Mouse (Mus musculus) embryonic facial prominence, embryonic 12.5 days (tissue): ENCODE measurements around the gene Robo2. TPM values are rescaled to one million over a fixed set of nuclear protein-coding genes. Genes with fewer than 3 reads are reported as not detected.
"Not testable (repeated sequence)": the region's sequence is repeated elsewhere in the genome, so short reads cannot be mapped to it uniquely, and the experiment has no call there.

ENCODE experiments used
- ATAC-seq: fragments of 200-750 bp; cut with Nextera tagmentation; 2 replicates; pipeline ENCODE4 v1.8.0; 2017; ENCODE audit not compliant: insufficient number of reproducible peaks, insufficient read depth, low FRiP score, low TSS enrichment
- H3K27ac ChIP-seq: fragments of 300-500 bp; sonication (generic); 2 replicates; pipeline ENCODE4 v1.5.1; 2016; ENCODE audit warnings: mild to moderate bottlenecking
- H3K27me3 ChIP-seq: fragments of 300-500 bp; sonication (generic); 2 replicates; pipeline ENCODE4 v1.6.1; 2016; ENCODE audit warnings: mild to moderate bottlenecking, moderate library complexity
- H3K36me3 ChIP-seq: fragments of 300-500 bp; sonication (generic); 2 replicates; pipeline ENCODE4 v1.6.1; 2016; ENCODE audit warnings: mild to moderate bottlenecking
- H3K4me1 ChIP-seq: fragments of 300-500 bp; sonication (generic); 2 replicates; pipeline ENCODE4 v1.6.1; 2016
- H3K4me2 ChIP-seq: fragments of 300-500 bp; sonication (generic); replicated peaks from 2 replicates; pipeline ENCODE4 v1.6.1; 2016; ENCODE audit warnings: mild to moderate bottlenecking, moderate library complexity
- H3K4me3 ChIP-seq: fragments of 300-500 bp; sonication (generic); 2 replicates; pipeline ENCODE4 v1.5.1; 2016; ENCODE audit warnings: mild to moderate bottlenecking
- H3K9ac ChIP-seq: fragments of 300-500 bp; sonication (generic); 2 replicates; pipeline ENCODE4 v1.6.1; 2016; ENCODE audit warnings: mild to moderate bottlenecking, moderate library complexity
- H3K9me3 ChIP-seq: fragments of 300-500 bp; sonication (generic); 2 replicates; pipeline ENCODE4 v1.6.1; 2016; ENCODE audit warnings: mild to moderate bottlenecking, moderate library complexity
- WGBS: fragments of 180-500 bp; shearing (Covaris S2); methylation state at CpG from one replicate; pipeline ENCODE4 v1.1.7; 2016; 5-methylcytosine and 5-hydroxymethylcytosine counted together
- polyA plus RNA-seq: library from polyadenylated mRNA; unstranded; fragments of >200 nt; fragmentation: Nextera tagmentation; extraction: Ambion mirVana; gene quantifications from 2 replicates; pipeline ENCODE4 v1.2.1, GENCODE M21; 2016

The Robo2 gene
- polyA plus RNA-seq, 1 experiment from 2014 or later: 71.5 TPM

DNA sequence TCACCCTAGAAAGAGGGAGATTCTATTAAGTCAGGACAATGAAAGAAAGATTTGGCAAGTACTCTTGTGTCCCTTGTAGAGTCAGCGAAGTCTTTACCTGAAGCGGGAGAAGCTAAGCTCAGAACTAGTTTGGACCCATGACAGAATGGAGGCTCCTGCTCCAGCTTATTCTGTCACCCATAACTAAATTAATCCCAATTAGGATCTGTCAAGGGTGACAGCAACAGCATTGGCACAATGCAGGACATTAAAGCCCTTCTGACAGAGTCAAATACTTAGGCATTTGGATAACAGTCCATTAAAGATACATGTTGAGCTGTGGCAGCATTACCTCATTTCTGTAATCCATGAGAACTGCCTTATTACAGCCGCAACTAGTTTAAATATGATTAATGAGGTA lies 298.5 kb downstream of the Robo2 start:
- H3K4me2 ChIP-seq: no peak overlapping the region
- no peaks in the 10 kb centered on the region for H3K27me3 ChIP-seq
- no peak overlapping the region for H3K9ac ChIP-seq
- H3K36me3 ChIP-seq: no peaks in the 10 kb centered on the region
- no peak for ATAC-seq
- no peak overlapping the region for H3K27ac ChIP-seq
- no peaks in the 10 kb centered on the region for H3K9me3 ChIP-seq
- no peaks in the 10 kb centered on the region for H3K4me1 ChIP-seq
- no peak overlapping the region for H3K4me3 ChIP-seq
- 87% methylated on average over 3 of the region's 3 CpGs for WGBS

DNA sequence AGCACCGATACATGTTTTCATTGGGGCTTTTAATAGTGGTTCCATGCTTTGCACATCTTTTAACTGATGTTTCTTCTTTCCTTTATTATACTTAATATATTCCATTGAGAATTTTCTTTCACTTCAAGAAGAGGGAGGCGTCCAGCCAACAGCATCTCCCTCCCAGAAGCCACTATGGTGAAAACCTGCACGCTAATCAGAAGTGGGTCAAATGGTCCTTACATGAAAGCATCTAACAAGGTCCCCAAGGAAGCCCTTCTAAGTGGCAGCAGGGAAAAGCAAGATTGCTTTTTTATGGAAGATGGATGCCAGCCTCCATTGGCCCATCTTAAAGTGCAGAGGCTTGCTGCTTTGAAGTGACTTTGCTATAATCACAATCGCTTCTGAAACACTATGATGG lies 300.5 kb downstream of the Robo2 start:
- H3K27me3 ChIP-seq: no peaks in the 10 kb centered on the region
- H3K4me2 ChIP-seq: no peak overlapping the region
- no peaks in the 10 kb centered on the region for H3K9me3 ChIP-seq
- no peak for ATAC-seq
- no peak overlapping the region for H3K4me3 ChIP-seq
- no peaks in the 10 kb centered on the region for H3K36me3 ChIP-seq
- no peak overlapping the region for H3K27ac ChIP-seq
- WGBS: 82% methylated on average over 4 of the region's 4 CpGs
- H3K9ac ChIP-seq: no peak overlapping the region
- no peaks in the 10 kb centered on the region for H3K4me1 ChIP-seq

DNA sequence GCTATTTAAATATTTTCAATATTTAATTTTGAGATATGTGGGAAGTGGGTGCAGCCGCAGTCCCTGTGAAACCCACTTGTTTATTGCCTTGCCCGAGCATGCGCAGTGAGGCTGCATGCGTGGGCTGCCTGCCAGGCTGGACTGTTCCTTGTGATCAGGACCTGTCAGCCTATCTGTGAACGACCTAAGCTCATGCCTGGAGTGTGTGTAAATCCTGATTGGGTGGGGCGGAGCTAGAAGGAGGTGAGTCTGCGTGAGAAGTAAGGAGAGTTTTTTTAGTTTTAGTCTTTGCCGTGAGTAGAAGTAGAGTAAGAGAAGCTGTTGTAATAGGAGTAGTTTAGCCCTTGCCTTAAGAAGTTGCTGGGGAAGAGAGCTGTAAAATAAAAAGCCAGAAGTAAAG lies 307.2 kb downstream of the Robo2 start:
- not testable (repeated sequence) for H3K9ac ChIP-seq, ATAC-seq, H3K4me2 ChIP-seq, H3K36me3 ChIP-seq, H3K27me3 ChIP-seq, H3K4me3 ChIP-seq, H3K27ac ChIP-seq, H3K9me3 ChIP-seq, H3K4me1 ChIP-seq
- WGBS: 83% methylated on average over 8 of the region's 8 CpGs

DNA sequence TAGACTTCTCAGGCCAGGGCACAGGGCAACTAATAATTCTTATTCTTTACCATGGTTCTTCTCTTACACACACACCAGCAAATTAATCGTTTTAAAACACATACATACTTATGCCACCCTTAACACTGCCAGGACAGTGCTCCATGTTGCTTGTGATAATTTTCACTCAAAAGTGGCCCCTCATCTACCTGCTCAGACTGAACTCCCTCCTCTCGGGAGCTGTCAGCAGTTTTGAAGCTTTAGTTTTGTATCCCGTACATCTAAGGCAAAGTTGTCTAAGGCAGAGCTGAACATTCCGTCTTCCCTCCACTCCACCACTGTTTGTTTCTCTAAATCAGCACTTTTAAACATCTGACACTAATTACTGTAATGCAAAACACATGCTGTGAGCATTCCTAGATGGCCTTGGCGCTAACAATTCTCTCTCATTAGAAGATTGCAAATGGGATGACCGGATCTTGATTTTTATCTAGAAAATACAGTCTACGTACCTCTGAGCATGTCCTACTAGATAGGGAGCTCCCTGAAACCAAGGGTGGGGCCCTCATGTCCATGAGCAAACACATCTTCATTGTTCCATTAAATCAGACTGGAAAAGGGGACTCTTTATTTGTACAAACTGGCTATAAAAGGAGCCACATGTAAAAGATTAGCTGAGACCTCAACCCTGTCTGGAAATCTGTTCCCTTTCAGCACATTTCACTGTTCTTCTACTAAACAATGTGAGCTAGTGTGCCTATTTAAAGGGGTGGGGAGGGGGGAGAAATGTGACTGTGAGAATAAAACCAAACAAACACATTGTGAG lies 318.4 kb downstream of the Robo2 start:
- H3K36me3 ChIP-seq: no peaks in the 10 kb centered on the region
- no peaks in the 10 kb centered on the region for H3K9me3 ChIP-seq
- peak; percentile 89 for ATAC-seq
- H3K9ac ChIP-seq: no peak overlapping the region
- peak overlapping the region; percentile 32 for H3K4me2 ChIP-seq
- 21% methylated on average over 7 of the region's 7 CpGs for WGBS
- H3K27ac ChIP-seq: peak overlapping the region; percentile 74
- no peak overlapping the region for H3K4me3 ChIP-seq
- peaks cover 13% of the 10 kb centered on the region for H3K4me1 ChIP-seq
- no peaks in the 10 kb centered on the region for H3K27me3 ChIP-seq

DNA sequence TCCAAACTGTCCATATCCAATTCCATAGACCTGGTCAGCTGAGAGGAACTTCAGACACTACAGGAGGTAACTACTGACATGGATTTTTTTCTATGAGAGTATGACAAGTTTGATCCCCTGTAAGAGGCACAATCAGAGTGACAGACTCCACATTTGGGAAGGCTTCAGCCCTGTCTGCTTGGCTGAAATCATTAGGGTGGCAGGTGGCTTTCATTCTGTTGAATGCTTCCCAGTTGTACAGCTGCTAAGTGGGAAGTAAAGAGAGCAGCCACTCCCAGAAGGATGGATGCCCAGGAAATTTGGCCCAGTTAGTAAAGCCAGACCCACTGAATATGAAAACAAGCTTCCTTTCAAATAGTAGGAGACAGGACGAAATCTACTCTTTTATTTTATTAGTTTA lies 321.7 kb downstream of the Robo2 start:
- WGBS: 62% methylated on average over 1 of the region's 1 CpGs
- no peak for ATAC-seq
- no peak overlapping the region for H3K27ac ChIP-seq

DNA sequence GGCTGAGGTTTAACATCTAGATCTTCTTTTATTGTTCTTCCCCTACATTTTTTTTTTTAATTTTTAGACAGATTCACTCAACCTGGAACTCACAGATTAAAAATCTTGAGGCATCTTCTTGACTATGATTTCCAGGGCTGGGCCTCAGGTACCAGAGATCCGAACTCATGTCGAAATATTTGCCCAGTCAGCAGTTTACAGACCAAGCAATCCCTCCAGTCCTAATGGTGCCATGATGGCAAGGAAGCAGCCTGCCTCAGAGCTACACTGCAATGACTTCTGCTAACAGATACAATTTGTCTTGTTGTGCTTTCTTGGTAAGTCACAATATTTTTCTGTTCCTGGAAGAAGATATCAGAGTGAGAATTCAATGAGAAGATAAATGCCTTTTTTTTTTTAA lies 327.4 kb downstream of the Robo2 start:
- no peak overlapping the region for H3K4me3 ChIP-seq
- 93% methylated on average over 2 of the region's 2 CpGs for WGBS
- H3K9ac ChIP-seq: no peak overlapping the region
- no peaks in the 10 kb centered on the region for H3K27me3 ChIP-seq
- no peaks in the 10 kb centered on the region for H3K4me1 ChIP-seq
- no peak for ATAC-seq
- H3K4me2 ChIP-seq: no peak overlapping the region
- no peak overlapping the region for H3K27ac ChIP-seq
- H3K9me3 ChIP-seq: no peaks in the 10 kb centered on the region
- H3K36me3 ChIP-seq: no peaks in the 10 kb centered on the region

More for the DNA sequence above, 321.7 kb downstream of the Robo2 start:
- no peaks in the 10 kb centered on the region for H3K9me3 ChIP-seq
- H3K27me3 ChIP-seq: no peaks in the 10 kb centered on the region
- no peaks in the 10 kb centered on the region for H3K36me3 ChIP-seq
- H3K4me3 ChIP-seq: no peak overlapping the region
- no peak overlapping the region for H3K9ac ChIP-seq
- no peak overlapping the region for H3K4me2 ChIP-seq
- H3K4me1 ChIP-seq: peaks cover 13% of the 10 kb centered on the region

DNA sequence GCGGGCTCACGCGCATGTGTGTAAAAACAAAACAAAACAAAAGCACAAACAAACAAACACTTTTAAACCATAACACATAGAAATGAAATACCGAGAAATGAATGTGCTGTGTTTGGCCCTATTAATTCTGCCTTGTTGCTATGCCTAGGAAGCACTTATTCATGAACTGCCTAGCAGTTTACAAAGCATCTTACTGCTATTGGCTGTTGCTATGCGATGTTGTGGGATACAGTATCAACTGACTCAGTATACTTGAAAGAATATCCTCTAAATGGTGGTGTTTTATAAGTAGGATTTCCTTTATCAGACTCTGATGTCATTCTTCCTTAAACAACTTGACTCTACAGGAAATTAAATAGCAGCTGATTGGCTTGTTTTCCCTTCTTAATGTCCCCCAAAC lies 339.0 kb downstream of the Robo2 start:
- H3K4me3 ChIP-seq: no peak overlapping the region
- no peak overlapping the region for H3K4me2 ChIP-seq
- no peaks in the 10 kb centered on the region for H3K4me1 ChIP-seq
- ATAC-seq: no peak
- no peak overlapping the region for H3K9ac ChIP-seq
- H3K27ac ChIP-seq: no peak overlapping the region
- no peaks in the 10 kb centered on the region for H3K36me3 ChIP-seq
- H3K9me3 ChIP-seq: no peaks in the 10 kb centered on the region
- no peaks in the 10 kb centered on the region for H3K27me3 ChIP-seq
- 94% methylated on average over 5 of the region's 5 CpGs for WGBS

DNA sequence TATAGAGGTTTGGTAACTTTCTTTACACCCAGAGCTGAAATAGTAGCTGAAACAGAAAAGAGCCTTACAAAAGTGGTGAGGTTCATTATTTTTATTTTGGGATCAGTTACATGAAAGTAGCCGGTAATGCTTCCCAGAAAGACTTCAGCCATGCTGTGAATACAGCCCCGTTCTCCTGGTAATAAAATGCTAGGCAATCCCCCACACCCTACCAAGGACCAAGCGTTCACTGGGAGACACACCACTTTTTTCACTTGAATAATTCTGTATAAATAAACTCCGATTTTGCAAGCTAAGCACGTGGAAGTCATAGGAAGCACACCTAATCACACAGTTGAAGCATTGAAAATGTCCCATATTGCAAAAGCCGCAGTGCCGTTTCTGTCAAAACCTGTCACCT lies 341.0 kb downstream of the Robo2 start:
- ATAC-seq: no peak
- no peaks in the 10 kb centered on the region for H3K4me1 ChIP-seq
- no peaks in the 10 kb centered on the region for H3K27me3 ChIP-seq
- no peak overlapping the region for H3K4me3 ChIP-seq
- H3K27ac ChIP-seq: no peak overlapping the region
- no peaks in the 10 kb centered on the region for H3K36me3 ChIP-seq
- H3K9me3 ChIP-seq: no peaks in the 10 kb centered on the region
- 61% methylated on average over 7 of the region's 7 CpGs for WGBS
- no peak overlapping the region for H3K4me2 ChIP-seq
- H3K9ac ChIP-seq: no peak overlapping the region

DNA sequence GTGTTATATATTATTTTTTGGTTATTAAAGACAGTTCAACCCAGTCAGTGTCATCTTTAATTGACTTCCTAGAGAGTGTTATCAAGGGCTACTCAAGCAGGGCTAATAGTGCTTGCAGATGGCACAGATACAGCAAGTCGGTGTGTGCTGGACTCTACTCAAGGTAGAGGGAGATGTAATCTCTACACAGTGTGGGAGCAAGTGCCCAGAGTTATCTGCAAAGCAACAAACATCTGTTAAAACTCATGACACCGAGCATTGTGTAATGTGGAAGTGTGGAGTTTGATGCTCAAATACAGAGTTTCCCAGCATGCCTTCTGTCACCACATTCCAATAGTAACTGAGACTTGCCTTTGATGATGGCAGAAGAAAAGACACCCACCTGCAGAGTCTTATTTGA lies 345.7 kb downstream of the Robo2 start:
- no peaks in the 10 kb centered on the region for H3K36me3 ChIP-seq
- no peaks in the 10 kb centered on the region for H3K4me1 ChIP-seq
- no peaks in the 10 kb centered on the region for H3K27me3 ChIP-seq
- H3K9me3 ChIP-seq: no peaks in the 10 kb centered on the region
- H3K4me2 ChIP-seq: no peak overlapping the region
- no peak overlapping the region for H3K4me3 ChIP-seq
- H3K27ac ChIP-seq: no peak overlapping the region
- no peak for ATAC-seq
- no peak overlapping the region for H3K9ac ChIP-seq
- WGBS: 63% methylated on average over 2 of the region's 2 CpGs

DNA sequence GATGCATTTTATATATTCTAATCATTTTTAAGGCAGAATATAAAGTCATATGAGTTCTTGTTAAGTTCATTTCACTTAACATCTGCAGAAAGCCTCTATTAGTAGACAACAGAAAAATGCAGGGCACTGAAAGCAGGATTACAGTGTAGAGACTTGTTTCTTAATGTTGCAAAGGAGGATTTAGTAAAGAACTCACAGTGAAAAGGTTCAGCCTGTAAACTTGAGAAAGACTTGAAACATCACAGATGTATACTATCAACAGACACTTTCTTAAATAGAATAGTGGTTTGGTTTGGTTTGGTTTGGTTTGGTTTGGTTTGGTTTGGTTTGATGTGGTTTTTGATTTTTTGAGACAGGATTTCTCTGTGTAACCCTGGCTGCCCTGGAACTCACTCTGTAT lies 349.7 kb downstream of the Robo2 start:
- Histone ChIP-seq H3K9ac (no peak overlapping the region), H3K4me1 (no peaks in the 10 kb centered on the region), H3K9me3 (no peaks in the 10 kb centered on the region), H3K4me2 (no peak overlapping the region), H3K27ac (no peak overlapping the region), H3K27me3 (no peaks in the 10 kb centered on the region), H3K4me3 (no peak overlapping the region), H3K36me3 (no peaks in the 10 kb centered on the region)
- ATAC-seq: no peak

DNA sequence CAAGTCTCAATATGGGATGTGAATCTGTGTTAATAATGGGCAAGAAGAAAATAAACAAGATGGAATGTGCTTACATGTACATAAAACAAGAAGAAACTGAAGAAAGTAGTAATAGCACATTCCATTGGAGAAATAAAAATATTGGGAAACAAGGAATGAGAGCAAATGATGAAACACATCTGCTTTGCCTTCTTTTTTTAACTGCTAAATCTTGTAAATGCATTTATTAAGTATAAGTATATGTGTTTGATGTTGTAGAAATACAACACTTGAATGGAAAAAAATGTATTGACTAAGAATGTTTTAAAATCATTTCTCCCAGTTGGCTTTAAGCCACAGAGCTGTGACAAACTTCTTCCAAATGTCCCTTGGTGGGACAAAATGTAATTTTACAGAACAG lies 350.1 kb downstream of the Robo2 start:
- Histone ChIP-seq H3K27me3 (no peaks in the 10 kb centered on the region), H3K4me3 (no peak overlapping the region), H3K9me3 (no peaks in the 10 kb centered on the region), H3K9ac (no peak overlapping the region), H3K27ac (no peak overlapping the region), H3K4me1 (no peaks in the 10 kb centered on the region), H3K36me3 (no peaks in the 10 kb centered on the region), H3K4me2 (no peak overlapping the region)
- ATAC-seq: no peak

DNA sequence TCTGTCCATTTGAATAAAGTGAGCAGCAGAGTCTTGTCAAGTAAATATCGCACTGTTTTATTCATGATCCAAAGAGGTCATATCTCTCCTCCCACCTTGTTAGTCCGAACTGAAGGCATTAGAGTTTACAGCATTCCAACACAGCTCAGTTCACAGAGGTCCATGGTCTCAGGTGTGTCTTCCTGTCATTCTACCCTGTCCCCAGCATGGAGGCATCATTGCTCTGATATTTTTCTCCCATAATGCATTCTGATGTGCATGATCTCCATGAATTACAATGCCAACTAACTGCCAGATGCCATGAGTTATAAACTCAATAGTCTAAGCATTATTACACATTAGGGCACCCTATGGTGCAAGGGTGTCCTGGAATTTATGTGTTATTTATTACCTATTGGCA lies 354.7 kb downstream of the Robo2 start:
- H3K4me3 ChIP-seq: no peak overlapping the region
- H3K9me3 ChIP-seq: no peaks in the 10 kb centered on the region
- 85% methylated on average over 2 of the region's 2 CpGs for WGBS
- no peaks in the 10 kb centered on the region for H3K27me3 ChIP-seq
- H3K27ac ChIP-seq: no peak overlapping the region
- ATAC-seq: no peak
- no peak overlapping the region for H3K9ac ChIP-seq
- no peak overlapping the region for H3K4me2 ChIP-seq
- peaks cover 8% of the 10 kb centered on the region for H3K4me1 ChIP-seq
- no peaks in the 10 kb centered on the region for H3K36me3 ChIP-seq

DNA sequence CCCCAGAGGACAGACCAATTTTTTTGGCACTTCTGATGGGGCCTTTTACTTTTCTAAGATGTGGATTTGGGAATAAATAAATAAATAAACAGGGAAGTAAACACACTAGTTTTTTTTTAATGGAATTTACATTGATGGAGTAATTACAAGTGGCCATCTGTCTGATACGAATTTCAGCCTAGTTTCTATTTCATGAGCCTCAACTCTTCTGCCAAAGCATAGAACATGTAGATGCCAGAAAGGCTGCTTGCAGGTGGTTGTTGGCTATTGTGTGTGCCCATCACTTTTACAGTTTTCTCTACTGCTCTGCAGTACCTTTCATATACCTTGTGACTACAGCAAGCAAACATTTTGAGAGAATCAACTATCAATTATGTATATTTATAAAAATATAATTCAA lies 355.4 kb downstream of the Robo2 start:
- no peak overlapping the region for H3K4me2 ChIP-seq
- H3K27me3 ChIP-seq: no peaks in the 10 kb centered on the region
- H3K4me1 ChIP-seq: peaks cover 8% of the 10 kb centered on the region
- no peak overlapping the region for H3K9ac ChIP-seq
- no peaks in the 10 kb centered on the region for H3K9me3 ChIP-seq
- no peak overlapping the region for H3K4me3 ChIP-seq
- no peak for ATAC-seq
- no peak overlapping the region for H3K27ac ChIP-seq
- 78% methylated on average over 1 of the region's 1 CpGs for WGBS
- no peaks in the 10 kb centered on the region for H3K36me3 ChIP-seq
